Mouse (Mus musculus) 3134 (cell line): ENCODE measurements around the gene Pan3.

Source experiments
- DNase-seq: peaks from one replicate; pipeline ENCODE4 v3.0.0-alpha.2; 2011; ENCODE audit warnings: low spot score; ENCODE audit not compliant: insufficient read length; ENCODE audit errors: extremely low read depth

The Pan3 gene

DNA sequence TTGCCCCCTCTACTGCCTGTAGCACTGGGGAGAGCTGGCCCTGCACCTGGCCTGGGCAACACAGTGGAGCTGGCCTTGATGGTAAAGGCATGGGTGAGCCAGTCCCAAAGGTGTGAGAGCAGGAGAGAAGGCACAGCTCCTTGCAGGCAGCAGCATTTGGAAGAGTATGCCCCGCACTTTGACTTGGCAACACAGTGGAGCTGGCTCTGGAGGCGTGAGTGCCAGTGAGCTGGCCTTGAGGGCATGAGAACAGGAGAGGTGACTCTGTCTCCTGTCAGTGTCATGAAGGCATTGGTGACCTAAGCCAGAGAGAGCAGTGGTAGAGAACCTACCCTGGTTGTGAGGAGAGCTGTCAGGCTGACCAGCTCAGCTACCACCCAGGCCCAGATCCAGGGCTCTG lies 49.4 kb downstream of the Pan3 start:
- DNase-seq, result no peak

- DNase-seq, result no peak
These were observed 54.2 kb downstream of the Pan3 start for GRCm38 (mm10) chr5:147484142-147484541.

GRCm38 (mm10) chr5:147489226-147489625 lies 59.3 kb downstream of the Pan3 start:
- no peak for DNase-seq

- DNase-seq, result no peak
These were observed 60.9 kb downstream of the Pan3 start for GRCm38 (mm10) chr5:147490907-147491306.

- no peak for DNase-seq
These were observed 62.5 kb downstream of the Pan3 start for GRCm38 (mm10) chr5:147492511-147492910.

GRCm38 (mm10) chr5:147493205-147493604 lies 63.2 kb downstream of the Pan3 start:
- DNase-seq, result no peak

DNA sequence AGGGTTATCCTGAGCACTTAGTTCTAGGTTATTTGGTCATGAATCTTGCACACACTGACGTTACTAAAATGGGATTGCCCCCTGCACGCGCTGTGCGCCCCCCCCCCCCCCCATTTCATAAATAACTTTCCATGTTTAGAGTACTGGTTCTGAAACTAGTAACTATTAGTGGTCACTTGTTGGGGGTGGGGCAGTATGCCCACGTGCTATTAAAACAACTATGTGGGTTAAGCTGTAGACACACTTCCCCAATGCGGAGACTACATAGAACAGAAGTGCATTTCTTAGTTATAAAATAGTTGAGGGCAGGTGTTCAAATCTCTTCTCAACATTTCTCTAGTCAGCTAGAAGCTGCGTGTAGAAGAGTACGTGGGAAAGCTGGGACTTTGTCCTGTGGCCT lies 63.7 kb downstream of the Pan3 start:
- no peak for DNase-seq

- no peak for DNase-seq
These were observed 64.4 kb downstream of the Pan3 start for GRCm38 (mm10) chr5:147494388-147494787.

- DNase-seq, result no peak
These were observed 64.9 kb downstream of the Pan3 start for GRCm38 (mm10) chr5:147494791-147495376.

- DNase-seq, result no peak
These were observed 66.0 kb downstream of the Pan3 start for GRCm38 (mm10) chr5:147495961-147496360.

GRCm38 (mm10) chr5:147496921-147497320 lies 67.0 kb downstream of the Pan3 start:
- DNase-seq, result no peak

DNA sequence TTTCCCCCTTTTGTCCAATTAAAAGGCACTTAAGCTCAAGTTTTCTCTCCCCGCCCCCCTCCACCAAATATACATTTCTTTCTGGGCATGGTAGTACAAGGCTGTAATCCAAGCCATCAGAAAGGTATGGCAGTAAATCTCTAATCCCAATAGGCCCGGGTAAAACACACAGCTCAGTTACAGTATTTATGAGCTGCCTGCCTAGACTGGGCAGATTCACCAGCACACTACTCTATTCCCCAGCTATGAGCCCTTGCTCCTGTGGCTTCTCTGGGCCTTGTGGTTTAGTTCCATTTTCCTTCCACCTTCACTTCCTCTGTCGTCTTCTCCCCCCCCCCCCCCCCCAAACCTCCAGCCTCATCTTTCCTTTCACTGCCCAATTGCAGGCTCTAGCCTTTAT lies 67.8 kb downstream of the Pan3 start:
- DNase-seq, result no peak

- no peak for DNase-seq
These were observed 71.6 kb downstream of the Pan3 start for GRCm38 (mm10) chr5:147501456-147501998.

DNA sequence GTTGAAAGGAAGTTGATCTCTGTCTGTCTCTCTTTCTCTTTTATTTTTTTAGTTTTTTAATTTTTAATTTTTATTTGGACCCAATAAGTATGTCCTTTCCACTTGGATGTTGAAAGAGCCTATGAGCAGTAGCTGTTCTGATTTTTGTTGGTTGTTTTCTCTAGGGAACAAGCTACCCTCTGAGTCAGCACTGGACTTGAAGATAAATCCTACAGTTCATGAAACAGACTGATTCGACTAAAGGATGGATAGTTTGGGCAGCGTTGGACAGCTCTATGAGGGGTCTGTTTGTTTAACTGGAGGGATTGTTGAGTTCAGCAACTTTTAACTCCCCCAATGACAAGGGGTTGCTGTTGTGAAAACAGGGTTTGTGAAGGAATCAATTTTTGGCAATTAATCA lies 73.0 kb downstream of the Pan3 start:
- no peak for DNase-seq

GRCm38 (mm10) chr5:147511350-147511749 lies 81.4 kb downstream of the Pan3 start:
- DNase-seq, result no peak

GRCm38 (mm10) chr5:147527006-147527405 lies 97.0 kb downstream of the Pan3 start:
- no peak for DNase-seq

- no peak for DNase-seq
These were observed 97.8 kb downstream of the Pan3 start for GRCm38 (mm10) chr5:147527788-147528187.

GRCm38 (mm10) chr5:147532031-147532430 lies 102.1 kb downstream of the Pan3 start:
- DNase-seq, result no peak

GRCm38 (mm10) chr5:147539409-147539808 lies 109.4 kb downstream of the Pan3 start:
- no peak for DNase-seq

GRCm38 (mm10) chr5:147539815-147540214 lies 109.9 kb downstream of the Pan3 start:
- DNase-seq, result no peak

DNA sequence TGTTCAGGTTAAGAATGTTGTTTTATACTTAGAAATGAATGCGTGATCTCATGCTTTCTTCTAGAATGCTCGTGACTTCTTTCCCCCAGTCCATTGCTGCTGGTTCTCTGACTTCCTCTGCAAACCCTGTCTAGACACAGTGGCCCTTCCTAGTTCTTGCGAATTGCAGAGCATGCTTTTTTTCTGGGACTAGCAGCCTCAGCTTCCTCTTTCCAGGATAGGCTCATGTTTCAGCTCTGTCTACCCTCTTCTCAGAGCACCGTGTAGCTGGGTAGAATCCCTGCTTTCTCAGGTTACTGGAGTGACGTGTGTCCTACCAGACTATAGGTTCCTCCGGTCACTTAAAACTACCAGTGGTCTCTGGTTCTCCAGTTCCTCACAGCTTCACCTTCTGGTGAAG lies 112.3 kb downstream of the Pan3 start:
- no peak for DNase-seq

GRCm38 (mm10) chr5:147545731-147546241 lies 115.8 kb downstream of the Pan3 start:
- no peak for DNase-seq
